Mouse (Mus musculus): ENCODE data around the gene Ern2. TPM values are rescaled to one million over a fixed set of nuclear protein-coding genes. Genes with fewer than 3 reads are reported as not detected.

Ern2 gene
- polyA plus RNA-seq, 1 experiment from 2014 or later = 0.08 TPM

- H3K27ac ChIP-seq (ENCODE audit: low read depth, low read length) = no peak overlapping the region
- 94% methylated on average over 7 of the region's 7 CpGs for WGBS
- DNase-seq (ENCODE audit: low spot score) (no peak), ATAC-seq (ENCODE audit: insufficient read depth, low FRiP score, low TSS enrichment) (no peak)
- H3K4me2 ChIP-seq (ENCODE audit: low read depth) = no peak overlapping the region
- H3K9me3 ChIP-seq (ENCODE audit: control insufficient read depth, low read length) = no peaks in the 10 kb centered on the region
- H3K4me1 ChIP-seq (ENCODE audit: control insufficient read depth, insufficient read depth, low read length) = no peaks in the 10 kb centered on the region
- no peaks in the 10 kb centered on the region for H3K36me3 ChIP-seq (ENCODE audit: control insufficient read depth, insufficient read depth, low read length)
- H3K27me3 ChIP-seq (ENCODE audit: control insufficient read depth, insufficient read depth, low read length) = no peaks in the 10 kb centered on the region
- H3K4me3 ChIP-seq (ENCODE audit: low read depth, low read length) = no peak overlapping the region
- H3K9ac ChIP-seq (ENCODE audit: low read length) = no peak overlapping the region
Measured at GRCm38 (mm10) chr7:122180720-122181119, 5.3 kb downstream of the Ern2 start.

- Histone ChIP-seq H3K4me3 (ENCODE audit: low read depth, low read length) (no peak overlapping the region), H3K36me3 (ENCODE audit: control insufficient read depth, insufficient read depth, low read length) (peaks cover 21% of the 10 kb centered on the region), H3K4me1 (ENCODE audit: control insufficient read depth, insufficient read depth, low read length) (no peaks in the 10 kb centered on the region), H3K4me2 (ENCODE audit: low read depth) (no peak overlapping the region), H3K27me3 (ENCODE audit: control insufficient read depth, insufficient read depth, low read length) (no peaks in the 10 kb centered on the region), H3K27ac (ENCODE audit: low read depth, low read length) (no peak overlapping the region), H3K9me3 (ENCODE audit: control insufficient read depth, low read length) (no peaks in the 10 kb centered on the region), H3K9ac (ENCODE audit: low read length) (no peak overlapping the region)
- 75% methylated on average over 10 of the region's 10 CpGs for WGBS
- no peak for ATAC-seq (ENCODE audit: insufficient read depth, low FRiP score, low TSS enrichment)
- no peak for DNase-seq (ENCODE audit: low spot score)
Measured at GRCm38 (mm10) chr7:122171613-122172012, 14.4 kb downstream of the Ern2 start.

GRCm38 (mm10) chr7:122170705-122171104, 15.3 kb downstream of the Ern2 start:
- no peak for DNase-seq (ENCODE audit: low spot score)
- no peaks in the 10 kb centered on the region for H3K9me3 ChIP-seq (ENCODE audit: control insufficient read depth, low read length)
- peaks cover 21% of the 10 kb centered on the region for H3K36me3 ChIP-seq (ENCODE audit: control insufficient read depth, insufficient read depth, low read length)
- no peaks in the 10 kb centered on the region for H3K4me1 ChIP-seq (ENCODE audit: control insufficient read depth, insufficient read depth, low read length)
- H3K9ac ChIP-seq (ENCODE audit: low read length) = no peak overlapping the region
- no peak overlapping the region for H3K4me2 ChIP-seq (ENCODE audit: low read depth)
- WGBS = 91% methylated on average over 6 of the region's 6 CpGs
- no peak overlapping the region for H3K4me3 ChIP-seq (ENCODE audit: low read depth, low read length)
- no peak for ATAC-seq (ENCODE audit: insufficient read depth, low FRiP score, low TSS enrichment)
- H3K27me3 ChIP-seq (ENCODE audit: control insufficient read depth, insufficient read depth, low read length) = no peaks in the 10 kb centered on the region
- H3K27ac ChIP-seq (ENCODE audit: low read depth, low read length) = no peak overlapping the region

- DNase-seq (ENCODE audit: low spot score) (no peak), ATAC-seq (ENCODE audit: insufficient read depth, low FRiP score, low TSS enrichment) (no peak)
- no peak overlapping the region for H3K4me2 ChIP-seq (ENCODE audit: low read depth)
- no peaks in the 10 kb centered on the region for H3K9me3 ChIP-seq (ENCODE audit: control insufficient read depth, low read length)
- no peak overlapping the region for H3K9ac ChIP-seq (ENCODE audit: low read length)
- 91% methylated on average over 7 of the region's 7 CpGs for WGBS
- no peaks in the 10 kb centered on the region for H3K4me1 ChIP-seq (ENCODE audit: control insufficient read depth, insufficient read depth, low read length)
- H3K27me3 ChIP-seq (ENCODE audit: control insufficient read depth, insufficient read depth, low read length) = no peaks in the 10 kb centered on the region
- H3K36me3 ChIP-seq (ENCODE audit: control insufficient read depth, insufficient read depth, low read length) = peaks cover 31% of the 10 kb centered on the region
- no peak overlapping the region for H3K27ac ChIP-seq (ENCODE audit: low read depth, low read length)
- no peak overlapping the region for H3K4me3 ChIP-seq (ENCODE audit: low read depth, low read length)
Measured at GRCm38 (mm10) chr7:122167203-122167602, 18.8 kb downstream of the Ern2 start.

GRCm38 (mm10) chr7:122163766-122164165, 22.2 kb downstream of the Ern2 start:
- H3K27me3 ChIP-seq (ENCODE audit: control insufficient read depth, insufficient read depth, low read length) = no peaks in the 10 kb centered on the region
- no peaks in the 10 kb centered on the region for H3K9me3 ChIP-seq (ENCODE audit: control insufficient read depth, low read length)
- DNase-seq (ENCODE audit: low spot score) = no peak
- no peak overlapping the region for H3K4me2 ChIP-seq (ENCODE audit: low read depth)
- WGBS = 90% methylated on average over 8 of the region's 8 CpGs
- peaks cover 23% of the 10 kb centered on the region for H3K36me3 ChIP-seq (ENCODE audit: control insufficient read depth, insufficient read depth, low read length)
- H3K9ac ChIP-seq (ENCODE audit: low read length) = no peak overlapping the region
- H3K4me1 ChIP-seq (ENCODE audit: control insufficient read depth, insufficient read depth, low read length) = peaks cover 14% of the 10 kb centered on the region; the same call in 1 of the 2 replicates
- H3K4me3 ChIP-seq (ENCODE audit: low read depth, low read length) = no peak overlapping the region
- ATAC-seq (ENCODE audit: insufficient read depth, low FRiP score, low TSS enrichment) = no peak
- H3K27ac ChIP-seq (ENCODE audit: low read depth, low read length) = no peak overlapping the region

- Histone ChIP-seq H3K4me3 (ENCODE audit: low read depth, low read length) (peak overlapping the region; percentile 76), H3K9me3 (ENCODE audit: control insufficient read depth, low read length) (no peaks in the 10 kb centered on the region), H3K36me3 (ENCODE audit: control insufficient read depth, insufficient read depth, low read length) (peaks cover 12% of the 10 kb centered on the region; the same call in 1 of the 2 replicates), H3K4me2 (ENCODE audit: low read depth) (peak overlapping the region; percentile 79), H3K27ac (ENCODE audit: low read depth, low read length) (no peak overlapping the region), H3K27me3 (ENCODE audit: control insufficient read depth, insufficient read depth, low read length) (no peaks in the 10 kb centered on the region), H3K9ac (ENCODE audit: low read length) (peak overlapping the region; percentile 75), H3K4me1 (ENCODE audit: control insufficient read depth, insufficient read depth, low read length) (peaks cover 23% of the 10 kb centered on the region)
- WGBS = 0% methylated on average over 12 of the region's 12 CpGs
- peak; percentile 25 for DNase-seq (ENCODE audit: low spot score)
- no peak for ATAC-seq (ENCODE audit: insufficient read depth, low FRiP score, low TSS enrichment)
Measured at GRCm38 (mm10) chr7:122160037-122160436, 26.0 kb downstream of the Ern2 start.

- ATAC-seq (ENCODE audit: insufficient read depth, low FRiP score, low TSS enrichment) (peak; percentile 94), DNase-seq (ENCODE audit: low spot score) (peak; percentile 92)
- Histone ChIP-seq H3K4me1 (ENCODE audit: control insufficient read depth, insufficient read depth, low read length) (peaks cover 23% of the 10 kb centered on the region), H3K27me3 (ENCODE audit: control insufficient read depth, insufficient read depth, low read length) (no peaks in the 10 kb centered on the region), H3K9ac (ENCODE audit: low read length) (peak within 1 kb of the TSS; percentile 75), H3K27ac (ENCODE audit: low read depth, low read length) (peak within 1 kb of the TSS; percentile 60; the same call in 1 of the 2 replicates), H3K4me2 (ENCODE audit: low read depth) (peak within 1 kb of the TSS; percentile 79), H3K4me3 (ENCODE audit: low read depth, low read length) (peak within 1 kb of the TSS; percentile 76), H3K9me3 (ENCODE audit: control insufficient read depth, low read length) (no peaks in the 10 kb centered on the region), H3K36me3 (ENCODE audit: control insufficient read depth, insufficient read depth, low read length) (peaks cover 12% of the 10 kb centered on the region; the same call in 1 of the 2 replicates)
- under 1% methylated on average over 63 of the region's 63 CpGs for WGBS
Measured at GRCm38 (mm10) chr7:122158915-122159902, 26.8 kb downstream of the Ern2 start, which contains the start of gene Plk1. Gene Plk1 (plus strand): TSS chr7:122159439.

- Histone ChIP-seq H3K4me2 (ENCODE audit: low read depth) (peak overlapping the region; percentile 79), H3K4me3 (ENCODE audit: low read depth, low read length) (peak overlapping the region; percentile 76), H3K4me1 (ENCODE audit: control insufficient read depth, insufficient read depth, low read length) (peaks cover 23% of the 10 kb centered on the region), H3K27me3 (ENCODE audit: control insufficient read depth, insufficient read depth, low read length) (no peaks in the 10 kb centered on the region), H3K36me3 (ENCODE audit: control insufficient read depth, insufficient read depth, low read length) (peaks cover 10% of the 10 kb centered on the region; the same call in 1 of the 2 replicates), H3K27ac (ENCODE audit: low read depth, low read length) (peak overlapping the region; percentile 60; the same call in 1 of the 2 replicates), H3K9ac (ENCODE audit: low read length) (peak overlapping the region; percentile 61), H3K9me3 (ENCODE audit: control insufficient read depth, low read length) (no peaks in the 10 kb centered on the region)
- 4% methylated on average over 13 of the region's 13 CpGs for WGBS
- ATAC-seq (ENCODE audit: insufficient read depth, low FRiP score, low TSS enrichment) = no peak
- DNase-seq (ENCODE audit: low spot score) = no peak
Measured at GRCm38 (mm10) chr7:122158488-122158887, 27.5 kb downstream of the Ern2 start.
